Mouse (Mus musculus): ENCODE results near the gene Gm16381. TPM values are rescaled to one million over a fixed set of nuclear protein-coding genes. Genes with fewer than 3 reads are reported as not detected.

Gm16381 gene
- polyA plus RNA-seq (2012; rRNA removed): not detected in 2 replicates

DNA sequence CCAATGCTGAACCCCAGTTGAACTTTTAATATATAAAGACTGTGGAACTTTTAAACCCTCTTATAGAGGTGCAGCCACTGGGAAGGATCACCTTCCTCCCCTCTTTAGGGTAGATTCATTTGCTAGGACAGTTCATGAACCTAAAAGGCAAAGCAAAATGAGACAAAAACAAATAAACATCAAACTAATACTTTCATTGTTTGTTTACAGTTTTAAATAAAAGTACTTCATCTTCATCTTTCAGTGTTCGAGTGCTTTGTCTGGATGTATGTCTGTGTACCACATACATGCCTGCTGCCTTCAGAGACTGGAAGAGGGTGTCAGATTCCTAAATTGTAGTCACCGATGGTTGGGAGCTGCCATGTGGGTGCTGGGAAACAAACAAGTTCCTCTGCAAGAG is at the start of gene Gm16381:
Gm16381 (minus strand) TSS at position 101 of the 400 bp plus-strand sequence.

GRCm38 (mm10) chr12:87618569-87618968 is 25.9 kb downstream of the Gm16381 start, which contains the start of gene Gm4027:
Gene Gm4027, plus strand, starts transcription at chr12:87618869.

GRCm38 (mm10) chr12:87602388-87602787 is 42.0 kb downstream of the Gm16381 start, which contains the start of gene Oog1:
Gene Oog1, plus strand, starts transcription at chr12:87602688.

Other genes starting within 250 kb of the Gm16381 start
- gene Slirp, start 200.7 kb downstream of the Gm16381 start, polyA plus RNA-seq (2012; rRNA removed): 83.3 and 98.6 TPM in 2 replicates
- gene Alkbh1, start 200.6 kb downstream of the Gm16381 start, polyA plus RNA-seq (2012; rRNA removed): 33.1 and 41.4 TPM in 2 replicates
- gene Snw1, start 172.3 kb downstream of the Gm16381 start, polyA plus RNA-seq (2012; rRNA removed): 51.0 and 56.3 TPM in 2 replicates
- gene Gm5788, start 149.9 kb downstream of the Gm16381 start, polyA plus RNA-seq (2012; rRNA removed): not detected in 2 replicates
- gene Gm8300, start 130.3 kb downstream of the Gm16381 start, polyA plus RNA-seq (2012; rRNA removed): not detected in 2 replicates
- not detected in 2 replicates for gene Oog1, start 41.9 kb downstream of the Gm16381 start, polyA plus RNA-seq (2012; rRNA removed)
- not detected in 2 replicates for gene Gm4027, start 25.8 kb downstream of the Gm16381 start, polyA plus RNA-seq (2012; rRNA removed)
- not detected in 2 replicates for gene Gm21319, start 131.1 kb upstream of the Gm16381 start, polyA plus RNA-seq (2012; rRNA removed)
- not detected in 2 replicates for gene Gm21936, start 150.9 kb upstream of the Gm16381 start, polyA plus RNA-seq (2012; rRNA removed)
- not detected in 2 replicates for gene BB287469, start 172.0 kb upstream of the Gm16381 start, polyA plus RNA-seq (2012; rRNA removed)
- not detected in 2 replicates for gene Gm2001, start 197.7 kb upstream of the Gm16381 start, polyA plus RNA-seq (2012; rRNA removed)
- gene Gm2016, start 229.5 kb upstream of the Gm16381 start, polyA plus RNA-seq (2012; rRNA removed): not detected in 2 replicates